Comparison of ENCODE assay signal across 20 mouse cellular contexts in the genomic region with DNA sequence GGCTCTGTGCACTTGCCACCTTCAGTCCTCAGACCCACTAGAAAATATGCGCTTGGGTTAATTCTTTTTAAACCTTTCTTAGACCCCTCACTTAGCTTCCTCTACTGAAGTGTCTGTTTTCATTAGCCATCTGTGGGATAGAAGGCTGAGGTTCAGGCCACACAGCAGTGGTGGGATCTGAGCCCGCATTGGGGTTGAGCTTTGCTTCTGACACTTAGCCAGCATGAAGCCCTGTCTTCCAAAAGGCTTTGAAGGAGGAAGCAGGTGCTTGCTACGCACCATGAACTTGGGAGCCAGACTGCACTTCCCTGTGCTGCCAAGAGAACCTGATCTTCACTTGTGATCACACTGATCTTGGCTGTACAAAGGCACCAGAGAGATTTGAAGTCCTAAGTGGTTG. TPM values are rescaled to one million over a fixed set of nuclear protein-coding genes. Genes with fewer than 3 reads are reported as not detected.
"Had no signal": no experiment of that assay in that cellular context is flagged by ENCODE, and none has a peak within 500 bp of the region (broad histone marks: within the 10 kb centered on the region; RNA-seq: fewer than 3 reads in every experiment).

No protein-coding gene starts in this region.

- DNase-seq: lung, adult 18-20 months; lung, postnatal 10 days; lung, postnatal 4 days; midbrain, embryonic 14.5 days; retina, postnatal 1 day; right cerebral cortex, adult 18-20 months; right cerebral cortex, postnatal 25 days; right cerebral cortex, postnatal 4 days; spleen, adult 18-20 months; thymus, adult 18-20 months; thymus, postnatal 14 days; thymus, postnatal 36 days had no signal

- H3K9ac ChIP-seq: midbrain, embryonic 12.5 days; neural tube, embryonic 13.5 days; neural tube, embryonic 15.5 days had no signal

- H3K9me3 ChIP-seq: midbrain, embryonic 10.5 days; midbrain, embryonic 12.5 days; neural tube, embryonic 13.5 days; neural tube, embryonic 15.5 days had no signal

- H3K4me2 ChIP-seq: midbrain, embryonic 12.5 days; neural tube, embryonic 13.5 days; neural tube, embryonic 15.5 days had no signal

- H3K4me1 ChIP-seq: midbrain, embryonic 10.5 days; midbrain, embryonic 12.5 days; neural tube, embryonic 13.5 days; neural tube, embryonic 15.5 days had no signal

- H3K4me3 ChIP-seq: midbrain, embryonic 10.5 days; midbrain, embryonic 12.5 days; myocyte; neural tube, embryonic 13.5 days; neural tube, embryonic 15.5 days had no signal

- H3K27ac ChIP-seq: midbrain, embryonic 10.5 days; midbrain, embryonic 12.5 days; neural tube, embryonic 13.5 days; neural tube, embryonic 15.5 days had no signal

- H3K27me3 ChIP-seq: midbrain, embryonic 12.5 days; neural tube, embryonic 13.5 days; neural tube, embryonic 15.5 days had no signal

- ATAC-seq: midbrain, embryonic 16.5 days had no signal

- H3K36me3 ChIP-seq: midbrain, embryonic 10.5 days; midbrain, embryonic 12.5 days; neural tube, embryonic 13.5 days; neural tube, embryonic 15.5 days had no signal

RNA-seq across cellular contexts. Expression of gene Edn3, which starts 59.9 kb away (rescaled TPM):
- total RNA-seq: megakaryocyte, adult 5-6 weeks; megakaryocyte-erythroid progenitor cell, adult 5-6 weeks had no signal
- polyA plus RNA-seq: myocyte had no signal
